Mouse (Mus musculus): ENCODE results near the gene Gamt. TPM values are rescaled to one million over a fixed set of nuclear protein-coding genes. Genes with fewer than 3 reads are reported as not detected.

Gene Gamt
- polyA plus RNA-seq, 1 experiment = 13.1 TPM

DNA sequence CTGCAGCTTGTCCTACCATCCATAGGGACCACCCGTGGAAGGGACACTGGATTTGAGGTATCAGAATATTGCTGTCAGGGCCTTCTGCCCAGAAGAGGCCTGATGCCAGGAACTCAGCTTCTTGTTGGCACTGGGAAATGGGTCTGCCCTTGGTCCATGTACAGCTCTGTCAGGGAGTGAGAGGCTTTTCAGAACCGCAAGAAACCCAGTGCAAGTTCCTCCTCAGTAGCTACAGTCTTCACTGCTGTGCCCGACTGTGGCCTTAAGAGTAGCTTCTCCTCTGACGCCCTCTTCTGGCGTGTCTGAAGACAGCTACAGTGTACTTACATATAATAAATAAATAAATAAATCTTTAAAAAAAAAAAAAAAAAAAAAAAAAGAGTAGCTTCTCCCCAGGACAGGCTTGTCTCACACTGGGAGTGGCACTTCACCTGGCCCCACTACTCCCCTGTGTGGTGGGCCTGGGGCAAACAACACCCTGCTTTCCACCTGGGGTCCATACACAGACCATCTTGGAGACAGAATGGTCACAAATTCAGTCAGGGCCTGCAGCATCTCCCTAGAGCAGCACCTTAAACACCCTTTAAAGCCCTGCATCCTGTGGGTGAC is 15.9 kb downstream of the Gamt start:
- Histone ChIP-seq H3K27ac (ENCODE audit: insufficient read depth, low read depth, low read length) (no peak overlapping the region), H3K4me3 (ENCODE audit: low read depth, low read length) (no peak overlapping the region), H3K4me1 (ENCODE audit: control insufficient read depth, insufficient read depth, insufficient read length, low read length) (no peaks in the 10 kb centered on the region; the same call in 1 of the 2 replicates), H3K27me3 (ENCODE audit: control insufficient read depth, insufficient read depth, low read length) (no peaks in the 10 kb centered on the region), H3K36me3 (ENCODE audit: control insufficient read depth, insufficient read depth, low read length) (peaks cover 32% of the 10 kb centered on the region)
- 46% methylated on average over 5 of the region's 5 CpGs for WGBS
- TF ChIP-seq CTCF (IDR thresholded peaks at IDR 0.05; ENCODE audit: extremely low read depth, insufficient read length, insufficient replicate concordance, low read depth, low read length) (peak; percentile 29; the same call in 1 of the 2 replicates), POLR2A (IDR thresholded peaks at IDR 0.05; ENCODE audit: low read depth, low read length) (no peak)

- H3K4me3 ChIP-seq (ENCODE audit: low read depth, low read length) = no peak overlapping the region
- TF ChIP-seq CTCF (IDR thresholded peaks at IDR 0.05; ENCODE audit: extremely low read depth, insufficient read length, insufficient replicate concordance, low read depth, low read length) = no peak
- no peak for TF ChIP-seq POLR2A (IDR thresholded peaks at IDR 0.05; ENCODE audit: low read depth, low read length)
- 92% methylated on average over 3 of the region's 3 CpGs for WGBS
- H3K4me1 ChIP-seq (ENCODE audit: control insufficient read depth, insufficient read depth, insufficient read length, low read length) = peaks cover 5% of the 10 kb centered on the region; the same call in 1 of the 2 replicates
- H3K27ac ChIP-seq (ENCODE audit: insufficient read depth, low read depth, low read length) = no peak overlapping the region
- no peaks in the 10 kb centered on the region for H3K27me3 ChIP-seq (ENCODE audit: control insufficient read depth, insufficient read depth, low read length)
- peaks cover 38% of the 10 kb centered on the region for H3K36me3 ChIP-seq (ENCODE audit: control insufficient read depth, insufficient read depth, low read length)
Observed at GRCm38 (mm10) chr10:80242607-80243006, 18.2 kb downstream of the Gamt start.

GRCm38 (mm10) chr10:80242088-80242487 is 18.7 kb downstream of the Gamt start:
- H3K36me3 ChIP-seq (ENCODE audit: control insufficient read depth, insufficient read depth, low read length) = peaks cover 43% of the 10 kb centered on the region
- TF ChIP-seq CTCF (IDR thresholded peaks at IDR 0.05; ENCODE audit: extremely low read depth, insufficient read length, insufficient replicate concordance, low read depth, low read length) = no peak

GRCm38 (mm10) chr10:80239791-80240190 is 21.0 kb downstream of the Gamt start:
- TF ChIP-seq POLR2A (IDR thresholded peaks at IDR 0.05; ENCODE audit: low read depth, low read length) (no peak), CTCF (IDR thresholded peaks at IDR 0.05; ENCODE audit: extremely low read depth, insufficient read length, insufficient replicate concordance, low read depth, low read length) (no peak)
- Histone ChIP-seq H3K36me3 (ENCODE audit: control insufficient read depth, insufficient read depth, low read length) (peaks cover 61% of the 10 kb centered on the region), H3K4me1 (ENCODE audit: control insufficient read depth, insufficient read depth, insufficient read length, low read length) (peaks cover 5% of the 10 kb centered on the region; the same call in 1 of the 2 replicates), H3K27me3 (ENCODE audit: control insufficient read depth, insufficient read depth, low read length) (no peaks in the 10 kb centered on the region), H3K4me3 (ENCODE audit: low read depth, low read length) (no peak overlapping the region), H3K27ac (ENCODE audit: insufficient read depth, low read depth, low read length) (no peak overlapping the region)
- 33% methylated on average over 6 of the region's 6 CpGs for WGBS

More at GRCm38 (mm10) chr10:80242088-80242487, 18.7 kb downstream of the Gamt start:
- WGBS = 68% methylated on average over 9 of the region's 9 CpGs
- Histone ChIP-seq H3K27ac (ENCODE audit: insufficient read depth, low read depth, low read length) (no peak overlapping the region), H3K4me3 (ENCODE audit: low read depth, low read length) (no peak overlapping the region), H3K27me3 (ENCODE audit: control insufficient read depth, insufficient read depth, low read length) (no peaks in the 10 kb centered on the region), H3K4me1 (ENCODE audit: control insufficient read depth, insufficient read depth, insufficient read length, low read length) (peaks cover 5% of the 10 kb centered on the region; the same call in 1 of the 2 replicates)

DNA sequence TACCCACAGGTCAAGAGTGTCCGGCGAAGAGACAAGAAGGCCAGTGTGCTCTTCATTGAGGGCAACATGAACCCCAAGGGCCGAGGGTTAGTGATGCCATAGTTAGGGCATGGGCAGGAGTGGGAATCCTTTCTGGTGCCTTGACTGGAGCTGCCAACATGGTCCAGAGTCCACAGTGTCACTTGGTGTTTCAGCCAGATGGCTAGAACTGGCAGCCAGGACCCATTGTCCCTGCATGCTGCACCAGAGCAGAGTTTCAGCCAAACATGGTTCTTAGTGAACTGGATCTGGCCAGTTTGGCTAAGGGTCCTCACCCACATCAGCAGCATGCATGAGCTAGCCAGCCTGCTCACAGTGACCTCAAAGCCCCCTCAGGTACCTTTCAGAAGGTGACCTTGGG is 22.5 kb downstream of the Gamt start:
- H3K27me3 ChIP-seq (ENCODE audit: control insufficient read depth, insufficient read depth, low read length) = no peaks in the 10 kb centered on the region
- peaks cover 5% of the 10 kb centered on the region; the same call in 1 of the 2 replicates for H3K4me1 ChIP-seq (ENCODE audit: control insufficient read depth, insufficient read depth, insufficient read length, low read length)
- H3K36me3 ChIP-seq (ENCODE audit: control insufficient read depth, insufficient read depth, low read length) = peaks cover 69% of the 10 kb centered on the region
- TF ChIP-seq POLR2A (IDR thresholded peaks at IDR 0.05; ENCODE audit: low read depth, low read length) = no peak
- TF ChIP-seq CTCF (IDR thresholded peaks at IDR 0.05; ENCODE audit: extremely low read depth, insufficient read length, insufficient replicate concordance, low read depth, low read length) = no peak
- H3K27ac ChIP-seq (ENCODE audit: insufficient read depth, low read depth, low read length) = no peak overlapping the region
- no peak overlapping the region for H3K4me3 ChIP-seq (ENCODE audit: low read depth, low read length)
- 90% methylated on average over 3 of the region's 3 CpGs for WGBS

GRCm38 (mm10) chr10:80237020-80237419 is 23.8 kb downstream of the Gamt start:
- Histone ChIP-seq H3K4me1 (ENCODE audit: control insufficient read depth, insufficient read depth, insufficient read length, low read length) (peaks cover 5% of the 10 kb centered on the region; the same call in 1 of the 2 replicates), H3K4me3 (ENCODE audit: low read depth, low read length) (no peak overlapping the region), H3K27me3 (ENCODE audit: control insufficient read depth, insufficient read depth, low read length) (no peaks in the 10 kb centered on the region), H3K27ac (ENCODE audit: insufficient read depth, low read depth, low read length) (no peak overlapping the region), H3K36me3 (ENCODE audit: control insufficient read depth, insufficient read depth, low read length) (peaks cover 74% of the 10 kb centered on the region)
- no peak for TF ChIP-seq CTCF (IDR thresholded peaks at IDR 0.05; ENCODE audit: extremely low read depth, insufficient read length, insufficient replicate concordance, low read depth, low read length)
- no peak for TF ChIP-seq POLR2A (IDR thresholded peaks at IDR 0.05; ENCODE audit: low read depth, low read length)
- 91% methylated on average over 4 of the region's 4 CpGs for WGBS

DNA sequence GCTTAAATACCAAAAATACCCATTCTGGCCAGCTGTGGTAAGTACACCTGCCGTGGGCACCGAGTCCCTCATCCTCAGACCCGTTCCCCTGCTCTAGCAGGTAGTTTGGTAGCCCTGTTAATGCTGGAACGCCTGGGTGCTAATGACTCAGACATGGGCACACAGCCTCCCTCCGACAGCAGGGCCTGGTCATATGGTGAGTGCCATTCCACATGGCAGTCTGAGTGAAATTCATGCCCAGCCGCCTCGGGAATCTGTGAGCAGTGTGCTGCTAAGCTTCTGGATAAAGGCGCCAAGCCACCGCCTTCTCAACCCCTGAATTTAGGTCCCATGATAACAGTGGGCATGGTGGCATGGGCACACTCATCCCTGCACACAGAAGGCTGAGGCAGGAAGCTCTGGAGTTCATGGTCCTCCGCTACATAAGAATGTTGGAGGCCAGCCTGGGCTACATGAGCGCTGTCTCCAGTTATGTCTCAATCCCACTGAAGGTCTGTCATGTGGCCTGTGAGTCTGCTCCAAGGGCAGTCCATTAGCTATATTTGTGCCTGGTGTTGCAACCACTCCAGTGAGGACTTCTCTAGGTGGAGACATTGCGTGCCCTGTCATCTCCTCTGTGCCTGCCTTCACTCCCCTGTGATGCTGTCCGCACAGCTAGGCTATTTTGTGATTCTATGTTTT is 24.5 kb downstream of the Gamt start:
- H3K27me3 ChIP-seq (ENCODE audit: control insufficient read depth, insufficient read depth, low read length) = no peaks in the 10 kb centered on the region
- H3K27ac ChIP-seq (ENCODE audit: insufficient read depth, low read depth, low read length) = no peak overlapping the region
- 95% methylated on average over 13 of the region's 13 CpGs for WGBS
- no peak for TF ChIP-seq CTCF (IDR thresholded peaks at IDR 0.05; ENCODE audit: extremely low read depth, insufficient read length, insufficient replicate concordance, low read depth, low read length)
- TF ChIP-seq POLR2A (IDR thresholded peaks at IDR 0.05; ENCODE audit: low read depth, low read length) = no peak
- peaks cover 5% of the 10 kb centered on the region; the same call in 1 of the 2 replicates for H3K4me1 ChIP-seq (ENCODE audit: control insufficient read depth, insufficient read depth, insufficient read length, low read length)
- no peak overlapping the region for H3K4me3 ChIP-seq (ENCODE audit: low read depth, low read length)
- H3K36me3 ChIP-seq (ENCODE audit: control insufficient read depth, insufficient read depth, low read length) = peaks cover 72% of the 10 kb centered on the region
